Mouse (Mus musculus) limb, embryonic 12.5 days (tissue): ENCODE data around the gene Mfsd5. TPM values are rescaled to one million over a fixed set of nuclear protein-coding genes. Genes with fewer than 3 reads are reported as not detected.

Experiments
- ATAC-seq: fragments of 200-750 bp; cut with Nextera tagmentation; 2 replicates; pipeline ENCODE4 v1.8.0; 2017; ENCODE audit warnings: low read depth, moderate TSS enrichment; ENCODE audit not compliant: insufficient number of reproducible peaks, insufficient read depth, low FRiP score, low TSS enrichment
- H3K27ac ChIP-seq: fragments of 300-500 bp; sonication (generic); 2 replicates; pipeline ENCODE4 v1.5.1; 2016; ENCODE audit warnings: mild to moderate bottlenecking, moderate library complexity
- H3K27me3 ChIP-seq: fragments of 300-500 bp; sonication (generic); 2 replicates; pipeline ENCODE4 v1.6.1; 2016; ENCODE audit warnings: mild to moderate bottlenecking, moderate library complexity
- H3K36me3 ChIP-seq: fragments of 300-500 bp; sonication (generic); 2 replicates; pipeline ENCODE4 v1.6.1; 2016; ENCODE audit warnings: mild to moderate bottlenecking, moderate library complexity
- H3K4me1 ChIP-seq: fragments of 300-500 bp; sonication (generic); replicated peaks from 2 replicates; pipeline ENCODE4 v1.6.1; 2016
- H3K4me2 ChIP-seq: fragments of 300-500 bp; sonication (generic); 2 replicates; pipeline ENCODE4 v1.6.1; 2016; ENCODE audit warnings: mild to moderate bottlenecking, moderate library complexity
- H3K4me3 ChIP-seq: fragments of 300-500 bp; sonication (generic); replicated peaks from 2 replicates; pipeline ENCODE4 v1.5.1; 2016; ENCODE audit warnings: mild to moderate bottlenecking
- H3K9ac ChIP-seq: fragments of 300-500 bp; sonication (generic); replicated peaks from 2 replicates; pipeline ENCODE4 v1.6.1; 2016; ENCODE audit warnings: mild to moderate bottlenecking, moderate library complexity
- H3K9me3 ChIP-seq: fragments of 300-500 bp; sonication (generic); 2 replicates; pipeline ENCODE4 v1.6.1; 2016; ENCODE audit warnings: mild to moderate bottlenecking, moderate library complexity
- WGBS: fragments of 180-500 bp; shearing (Covaris S2); methylation state at CpG from one replicate; pipeline ENCODE4 v1.1.7; 2016; 5-methylcytosine and 5-hydroxymethylcytosine counted together
- polyA plus RNA-seq: library from polyadenylated mRNA; unstranded; fragments of >200 nt; fragmentation: Nextera tagmentation; extraction: Ambion mirVana; gene quantifications from 2 replicates; pipeline ENCODE4 v1.2.1, GENCODE M21; 2016

The Mfsd5 gene
- polyA plus RNA-seq, 1 experiment from 2014 or later, result 58.8 TPM

- peak overlapping the region; percentile 82 for H3K4me3 ChIP-seq
- H3K4me2 ChIP-seq, result peak overlapping the region; percentile 89
- peak overlapping the region; percentile 87; the same call in 1 of the 2 replicates for H3K27ac ChIP-seq
- H3K36me3 ChIP-seq, result peaks cover 56% of the 10 kb centered on the region
- H3K27me3 ChIP-seq, result no peaks in the 10 kb centered on the region
- H3K9ac ChIP-seq, result peak overlapping the region; percentile 79
- peaks cover 18% of the 10 kb centered on the region for H3K4me1 ChIP-seq
- no peak for ATAC-seq
- 67% methylated on average over 8 of the region's 8 CpGs for WGBS
- H3K9me3 ChIP-seq, result no peaks in the 10 kb centered on the region
Measured at GRCm38 (mm10) chr15:102326892-102327291, 47.6 kb downstream of the Mfsd5 start.

Other genes starting within 250 kb of the Mfsd5 start
- gene Eif4b, start 205.7 kb upstream of the Mfsd5 start, polyA plus RNA-seq, result 121 and 124 TPM in 2 replicates
- 16.6 and 22.6 TPM in 2 replicates for gene Tns2, start 179.0 kb upstream of the Mfsd5 start, polyA plus RNA-seq
- 12.9 and 16.8 TPM in 2 replicates for gene Spryd3, start 143.2 kb upstream of the Mfsd5 start, polyA plus RNA-seq
- gene Igfbp6, start 135.1 kb upstream of the Mfsd5 start, polyA plus RNA-seq, result 0.96 and 1.2 TPM in 2 replicates
- gene Soat2, start 128.9 kb upstream of the Mfsd5 start, polyA plus RNA-seq, result 0.15 TPM in 1 of 2 replicates, not detected in the other
- 108 and 115 TPM in 2 replicates for gene Zfp740, start 76.2 kb upstream of the Mfsd5 start, polyA plus RNA-seq
- 70.6 and 72.9 TPM in 2 replicates for gene Csad, start 74.7 kb upstream of the Mfsd5 start, polyA plus RNA-seq
- 2.9 and 3.3 TPM in 2 replicates for gene Itgb7, start 47.5 kb upstream of the Mfsd5 start, polyA plus RNA-seq
- 137 TPM in 2 replicates for gene Rarg, start 21.9 kb upstream of the Mfsd5 start, polyA plus RNA-seq
- 1.3 and 1.4 TPM in 2 replicates for gene Gm9918, start 8.9 kb upstream of the Mfsd5 start, polyA plus RNA-seq
- gene Espl1, start 16.8 kb downstream of the Mfsd5 start, polyA plus RNA-seq, result 42.7 and 49.3 TPM in 2 replicates
- 431 and 445 TPM in 2 replicates for gene Pfdn5, start 46.7 kb downstream of the Mfsd5 start, polyA plus RNA-seq
- gene Myg1, start 52.3 kb downstream of the Mfsd5 start, polyA plus RNA-seq, result 117 and 120 TPM in 2 replicates
- gene Aaas, start 71.3 kb downstream of the Mfsd5 start, polyA plus RNA-seq, result 95.6 and 99.6 TPM in 2 replicates
- 3.1 and 4.3 TPM in 2 replicates for gene Sp7, start 87.7 kb downstream of the Mfsd5 start, polyA plus RNA-seq
- gene Sp1, start 126.7 kb downstream of the Mfsd5 start, polyA plus RNA-seq, result 11.1 and 12.1 TPM in 2 replicates
- gene Amhr2, start 165.9 kb downstream of the Mfsd5 start, polyA plus RNA-seq, result 0.48 TPM in 1 of 2 replicates, not detected in the other
- gene Prr13, start 179.6 kb downstream of the Mfsd5 start, polyA plus RNA-seq, result 66.1 and 68.1 TPM in 2 replicates
- 230 and 239 TPM in 2 replicates for gene Pcbp2, start 191.1 kb downstream of the Mfsd5 start, polyA plus RNA-seq
- gene Gm10337, start 224.3 kb downstream of the Mfsd5 start, polyA plus RNA-seq, result not detected in 2 replicates
- gene Map3k12, start 237.6 kb downstream of the Mfsd5 start, polyA plus RNA-seq, result 23.8 and 26.6 TPM in 2 replicates
- gene Tarbp2, start 238.7 kb downstream of the Mfsd5 start, polyA plus RNA-seq, result 109 and 111 TPM in 2 replicates
- gene Npff, start 245.5 kb downstream of the Mfsd5 start, polyA plus RNA-seq, result 2.5 and 3.0 TPM in 2 replicates